Mouse (Mus musculus) thymus, adult 2 months (tissue): ENCODE data around the gene Rasa3.

Source experiments
- CTCF ChIP-seq: fragments of 200-500 bp; IDR thresholded peaks from 2 replicates; pipeline ENCODE4 v1.5.1; 2012; ENCODE audit warnings: mild to moderate bottlenecking, control low read depth, low read length, moderate library complexity, borderline replicate concordance; ENCODE audit not compliant: control insufficient read depth, poor library complexity, insufficient read depth; ENCODE audit errors: extremely low read depth
- POLR2A ChIP-seq: fragments of 200-500 bp; IDR thresholded peaks from 2 replicates; pipeline ENCODE4 v1.6.1; 2012; ENCODE audit warnings: mild to moderate bottlenecking, low read length, control low read depth, moderate library complexity; ENCODE audit not compliant: control insufficient read depth, poor library complexity, insufficient read depth; ENCODE audit errors: extremely low read depth

DNA sequence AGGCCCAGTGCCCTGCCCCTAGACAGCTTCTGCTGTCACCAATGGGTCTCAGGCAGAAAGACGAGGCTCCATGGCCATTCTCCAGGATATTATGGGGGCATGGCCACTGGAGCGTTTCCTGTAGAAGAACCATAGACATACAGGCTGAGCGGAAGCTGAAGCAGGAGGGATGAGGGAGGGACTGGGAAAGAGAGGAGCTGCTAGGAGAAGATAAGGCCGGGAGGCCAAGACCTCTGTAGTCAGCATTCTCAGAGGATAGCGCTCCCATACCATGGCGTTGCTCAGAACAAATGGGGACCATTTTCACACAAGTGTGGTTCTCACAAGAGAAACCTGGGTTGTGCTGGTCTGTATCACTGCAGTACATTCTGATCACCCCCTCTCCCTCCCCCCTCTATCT, 88.3 kb downstream of the Rasa3 start:
- TF ChIP-seq POLR2A = no peak
- no peak for TF ChIP-seq CTCF
